9 mouse cellular contexts compared by ENCODE assay signal in the genomic region with DNA sequence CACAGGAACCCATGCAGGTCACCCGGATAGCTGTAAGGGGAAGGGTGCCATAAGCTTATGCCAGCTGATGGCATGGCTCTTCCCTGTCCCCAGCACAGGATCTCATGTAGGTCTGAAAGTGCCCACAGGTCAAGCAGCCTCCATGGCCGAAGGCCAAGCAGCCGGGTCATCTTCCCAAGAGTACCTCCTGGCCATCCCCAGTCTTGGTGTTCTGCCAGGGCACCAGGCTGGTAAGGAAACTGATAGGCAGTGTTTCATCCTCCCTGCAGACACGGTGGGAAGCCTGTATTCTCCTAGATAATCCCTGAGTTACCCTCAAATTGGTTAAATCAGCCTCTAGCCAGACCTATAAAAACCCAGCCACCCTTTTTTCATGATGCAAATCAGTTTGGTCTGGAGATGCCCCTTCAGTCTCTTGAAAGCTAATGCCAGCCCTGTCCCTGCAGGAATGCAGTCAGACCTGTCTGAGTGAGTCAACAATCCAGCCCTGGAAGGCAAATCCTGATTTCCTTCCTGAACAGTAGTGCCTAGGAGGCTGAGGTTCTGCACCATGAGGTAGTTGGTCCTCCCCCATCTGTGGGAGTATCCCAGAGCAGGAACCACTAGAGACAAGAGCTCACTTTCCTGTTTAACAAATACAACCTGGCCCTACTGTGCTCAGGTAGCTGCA. TPM values are rescaled to one million over a fixed set of nuclear protein-coding genes. Genes with fewer than 3 reads are reported as not detected.
DNase-seq lines count a peak whose midpoint lies in the region; ATAC-seq lines count a peak whose summit lies in the region.
"Had no signal": no experiment of that assay in that cellular context is flagged by ENCODE, and none has a peak within 500 bp of the region (broad histone marks: within the 10 kb centered on the region; RNA-seq: fewer than 3 reads in every experiment).

No protein-coding gene starts in this region.

- H3K9me3 ChIP-seq in embryonic facial prominence, embryonic 13.5 days: no peaks in the 10 kb centered on the region

- intact Hi-C loops in left cerebral cortex, postnatal 4 days (cut with DNase I): no loop called here
- intact Hi-C loops in left cerebral cortex, postnatal 14 days (cut with DNase I): no loop called here
- intact Hi-C loops in left cerebral cortex, postnatal 25 days (cut with DNase I): no loop called here

- peaks cover 3% of the 10 kb centered on the region; the same call in 1 of the 2 replicates for H3K36me3 ChIP-seq in embryonic facial prominence, embryonic 13.5 days

- peak; percentile 22 for DNase-seq in left cerebral cortex, postnatal 4 days
- no peak for DNase-seq in left cerebral cortex, postnatal 14 days (ENCODE audit: low spot score in 2 of 2)
- DNase-seq in kidney, postnatal 14 days: peak; percentile 75
- DNase-seq in urinary bladder, adult 2 months (ENCODE audit: low spot score): peak; percentile 30
- DNase-seq in right cerebral cortex, postnatal 4 days: no peak
- no peak for DNase-seq in left cerebral cortex, postnatal 25 days (ENCODE audit: low spot score in 2 of 2)
- DNase-seq: heart, postnatal 14 days had no signal

- no peak overlapping the region for H3K4me3 ChIP-seq in embryonic facial prominence, embryonic 13.5 days

- H3K27ac ChIP-seq in embryonic facial prominence, embryonic 13.5 days: peak overlapping the region; percentile 66

- H3K9ac ChIP-seq in embryonic facial prominence, embryonic 13.5 days: no peak overlapping the region

- WGBS in embryonic facial prominence, embryonic 13.5 days: 63% methylated on average over 4 of the region's 4 CpGs

- H3K4me1 ChIP-seq in embryonic facial prominence, embryonic 13.5 days: no peaks in the 10 kb centered on the region

- 0 out of 2 replicates have a peak overlapping the region, but pooled peaks have one; percentile 3 for H3K4me2 ChIP-seq in embryonic facial prominence, embryonic 13.5 days

- peak; percentile 53 for ATAC-seq in embryonic facial prominence, embryonic 13.5 days (ENCODE audit: insufficient number of reproducible peaks, insufficient read depth, low FRiP score, low TSS enrichment, low read depth)
- no peak for ATAC-seq in megakaryocyte progenitor cell, adult 5-6 weeks (replicated peaks; ENCODE audit: poor library complexity)

- H3K27me3 ChIP-seq in embryonic facial prominence, embryonic 13.5 days: 0 out of 2 replicates have a peak, but pooled peaks cover 2% of the 10 kb centered on the region

RNA-seq across cellular contexts. Expression of a gene that starts 7.1 kb away (rescaled TPM):
- 10 to 100 TPM; 51.4 to 53.4 TPM for total RNA-seq in left cerebral cortex, postnatal 4 days (2021)
- total RNA-seq in left cerebral cortex, postnatal 14 days (2021): 10 to 100 TPM; 15.2 to 19.0 TPM
- 34.8 and 39.0 TPM in 2 replicates for polyA plus RNA-seq in embryonic facial prominence, embryonic 13.5 days (2015; fragmentation: Nextera tagmentation; extraction: Ambion mirVana)
- 89.6 and 140 TPM in 2 replicates for polyA plus RNA-seq in urinary bladder, adult 2 months (2012; rRNA removed)
- 24.5 and 29.2 TPM in 2 replicates for total RNA-seq in megakaryocyte progenitor cell, adult 5-6 weeks (2015)
- total RNA-seq in megakaryocyte progenitor cell, adult 5-6 weeks (2017): 48.3 and 58.9 TPM in 2 replicates
- total RNA-seq in left cerebral cortex, postnatal 25 days (2021): 10 to 100 TPM; 12.8 to 15.5 TPM

RNA-seq across cellular contexts. Expression of a gene that starts 8.5 kb away (rescaled TPM):
- 100 to 1,000 TPM; 118 to 122 TPM for total RNA-seq in left cerebral cortex, postnatal 4 days (2021)
- total RNA-seq in left cerebral cortex, postnatal 14 days (2021): 10 to 100 TPM; 55.0 to 61.9 TPM
- polyA plus RNA-seq in embryonic facial prominence, embryonic 13.5 days (2015; fragmentation: Nextera tagmentation; extraction: Ambion mirVana): 115 and 119 TPM in 2 replicates
- polyA plus RNA-seq in urinary bladder, adult 2 months (2012; rRNA removed): 47.7 and 52.6 TPM in 2 replicates
- 34.4 and 36.7 TPM in 2 replicates for total RNA-seq in megakaryocyte progenitor cell, adult 5-6 weeks (2015)
- total RNA-seq in megakaryocyte progenitor cell, adult 5-6 weeks (2017): 63.1 and 87.0 TPM in 2 replicates
- 10 to 100 TPM; 52.2 to 56.3 TPM for total RNA-seq in left cerebral cortex, postnatal 25 days (2021)

RNA-seq across cellular contexts. Expression of a gene that starts 21.6 kb away (rescaled TPM):
- 10 to 100 TPM; 66.4 to 72.3 TPM for total RNA-seq in left cerebral cortex, postnatal 4 days (2021)
- total RNA-seq in left cerebral cortex, postnatal 14 days (2021): 10 to 100 TPM; 38.0 to 40.9 TPM
- 15.9 and 17.2 TPM in 2 replicates for polyA plus RNA-seq in embryonic facial prominence, embryonic 13.5 days (2015; fragmentation: Nextera tagmentation; extraction: Ambion mirVana)
- 9.4 and 11.7 TPM in 2 replicates for polyA plus RNA-seq in urinary bladder, adult 2 months (2012; rRNA removed)
- total RNA-seq in megakaryocyte progenitor cell, adult 5-6 weeks (2015): 16.0 and 19.1 TPM in 2 replicates
- 42.9 and 62.2 TPM in 2 replicates for total RNA-seq in megakaryocyte progenitor cell, adult 5-6 weeks (2017)
- total RNA-seq in left cerebral cortex, postnatal 25 days (2021): 10 to 100 TPM; 36.8 to 39.4 TPM

RNA-seq across cellular contexts. Expression of a gene that starts 34.3 kb away (rescaled TPM):
- total RNA-seq in left cerebral cortex, postnatal 4 days (2021): 10 to 100 TPM; 30.1 to 30.6 TPM
- total RNA-seq in left cerebral cortex, postnatal 14 days (2021): 10 to 100 TPM; 27.7 to 30.9 TPM
- 37.7 and 40.3 TPM in 2 replicates for polyA plus RNA-seq in embryonic facial prominence, embryonic 13.5 days (2015; fragmentation: Nextera tagmentation; extraction: Ambion mirVana)
- 20.3 and 22.1 TPM in 2 replicates for polyA plus RNA-seq in urinary bladder, adult 2 months (2012; rRNA removed)
- total RNA-seq in megakaryocyte progenitor cell, adult 5-6 weeks (2015): 20.8 TPM in 2 replicates
- total RNA-seq in megakaryocyte progenitor cell, adult 5-6 weeks (2017): 15.5 and 26.2 TPM in 2 replicates
- 10 to 100 TPM; 27.5 to 33.5 TPM for total RNA-seq in left cerebral cortex, postnatal 25 days (2021)

RNA-seq across cellular contexts. Expression of a gene that starts 47.0 kb away (rescaled TPM):
- 10 to 100 TPM; 66.1 to 69.2 TPM for total RNA-seq in left cerebral cortex, postnatal 4 days (2021)
- 10 to 100 TPM; 85.4 to 96.4 TPM for total RNA-seq in left cerebral cortex, postnatal 14 days (2021)
- 145 and 153 TPM in 2 replicates for polyA plus RNA-seq in embryonic facial prominence, embryonic 13.5 days (2015; fragmentation: Nextera tagmentation; extraction: Ambion mirVana)
- 61.3 and 66.0 TPM in 2 replicates for polyA plus RNA-seq in urinary bladder, adult 2 months (2012; rRNA removed)
- 70.4 and 82.4 TPM in 2 replicates for total RNA-seq in megakaryocyte progenitor cell, adult 5-6 weeks (2015)
- 117 and 161 TPM in 2 replicates for total RNA-seq in megakaryocyte progenitor cell, adult 5-6 weeks (2017)
- 10 to 100 TPM; 72.5 to 79.4 TPM for total RNA-seq in left cerebral cortex, postnatal 25 days (2021)

Comparison
In these comparisons a context has a peak if more than half of its experiments do, and no peak if none do; other contexts are left out.
1. DNase-seq: peak in left cerebral cortex, postnatal 4 days (single experiment), kidney, postnatal 14 days (single experiment) and urinary bladder, adult 2 months (single experiment); none in left cerebral cortex, postnatal 14 days (0 of 2), right cerebral cortex, postnatal 4 days (single experiment) and left cerebral cortex, postnatal 25 days (0 of 2).